Mouse (Mus musculus) liver, embryonic 16.5 days (tissue): ENCODE results near the gene Rbm10. TPM values are rescaled to one million over a fixed set of nuclear protein-coding genes. Genes with fewer than 3 reads are reported as not detected.
A peak's percentile ranks its signal among the peaks of the same experiment; 100 is the strongest.

Experiments
- ATAC-seq: fragments of 200-750 bp; cut with Nextera tagmentation; 2 replicates; pipeline ENCODE4 v1.8.0; 2017; ENCODE audit warnings: low read depth, mild to moderate bottlenecking, moderate number of reproducible peaks, moderate library complexity
- H3K27ac ChIP-seq: fragments of 300-500 bp; sonication (generic); 2 replicates; pipeline ENCODE4 v1.5.1; 2014; ENCODE audit warnings: mild to moderate bottlenecking, low read length
- H3K27me3 ChIP-seq: fragments of 300-500 bp; sonication (generic); 2 replicates; pipeline ENCODE4 v1.6.1; 2014; ENCODE audit warnings: low read depth, low read length, mixed read lengths; ENCODE audit not compliant: control insufficient read depth, insufficient read depth
- H3K36me3 ChIP-seq: fragments of 300-500 bp; sonication (generic); 2 replicates; pipeline ENCODE4 v1.6.1; 2014; ENCODE audit warnings: mild to moderate bottlenecking; ENCODE audit not compliant: control insufficient read depth, insufficient read depth
- H3K4me1 ChIP-seq: fragments of 300-500 bp; sonication (generic); 2 replicates; pipeline ENCODE4 v1.6.1; 2014; ENCODE audit warnings: low read depth, low read length, mixed read lengths; ENCODE audit not compliant: control insufficient read depth
- H3K4me2 ChIP-seq: fragments of 300-500 bp; sonication (generic); 2 replicates; pipeline ENCODE4 v1.6.1; 2014; ENCODE audit warnings: low read depth, low read length, mixed read lengths
- H3K4me3 ChIP-seq: fragments of 300-500 bp; sonication (generic); 2 replicates; pipeline ENCODE4 v1.5.1; 2014; ENCODE audit warnings: low read depth, mild to moderate bottlenecking, low read length
- H3K9ac ChIP-seq: fragments of 300-500 bp; sonication (generic); 2 replicates; pipeline ENCODE4 v1.6.1; 2014; ENCODE audit warnings: low read depth, low read length
- H3K9me3 ChIP-seq: fragments of 300-500 bp; sonication (generic); replicated peaks from 2 replicates; pipeline ENCODE4 v1.6.1; 2016; ENCODE audit warnings: low read length; ENCODE audit not compliant: control insufficient read depth
- WGBS: fragments of 180-500 bp; shearing (Covaris S2); extraction: QIAGEN DNeasy Blood & Tissue Kit; methylation state at CpG from one replicate; pipeline ENCODE4 v1.1.7; 2014; ENCODE audit not compliant: insufficient replicate concordance; 5-methylcytosine and 5-hydroxymethylcytosine counted together
- polyA plus RNA-seq: library from polyadenylated mRNA; unstranded; fragments of >200 nt; fragmentation: Nextera tagmentation; extraction: Ambion mirVana; gene quantifications from 2 replicates; pipeline ENCODE4 v1.2.1, GENCODE M21; 2015

The Rbm10 gene
- polyA plus RNA-seq, result 26.6 and 28.4 TPM in 2 replicates

DNA sequence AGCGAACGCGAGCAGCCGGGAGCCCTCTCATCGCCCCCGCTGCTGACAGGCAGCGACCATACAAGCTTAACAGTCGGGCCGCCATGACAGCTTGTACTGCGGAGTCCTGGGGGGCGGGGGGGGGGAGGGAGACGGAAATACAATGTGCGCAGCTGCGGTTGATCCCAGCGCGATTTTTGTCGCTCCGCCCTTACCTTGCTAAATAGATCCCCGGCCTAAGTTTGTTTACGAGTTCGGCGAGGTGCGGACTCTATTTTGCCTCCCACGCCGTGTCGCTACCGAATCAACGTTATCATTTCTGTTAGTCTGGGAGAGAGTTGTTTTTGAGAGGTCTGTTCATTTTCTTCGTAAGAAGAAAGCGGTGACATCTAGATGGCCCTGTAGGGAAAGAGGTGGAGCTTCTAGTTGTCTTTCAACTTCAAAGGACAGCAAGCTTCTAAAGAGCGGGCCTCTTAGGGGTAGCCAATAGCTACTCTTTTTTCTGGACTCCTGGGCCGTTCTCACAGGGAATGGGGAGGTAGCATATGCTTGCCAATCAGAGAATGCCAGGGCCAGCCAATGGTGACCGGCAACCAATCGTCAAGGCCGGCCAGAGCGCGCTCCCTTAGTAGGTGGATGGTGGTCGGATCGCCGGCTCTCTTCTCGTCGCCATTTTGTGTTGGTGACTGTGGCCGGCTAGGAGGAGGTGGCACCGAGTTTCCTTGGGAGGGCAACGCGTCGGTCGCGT lies at the start of gene Rbm10, which contains the start of gene Ndufb11:
Gene Rbm10, plus strand, starts transcription at position 328 of the 727 bp plus-strand sequence.
Gene Ndufb11, minus strand, starts transcription at position 444 of the 727 bp plus-strand sequence.
- ATAC-seq, result peak; percentile 98
- whole genome bisulfite sequencing, result 14% methylated on average over 39 of the region's 49 CpGs
- H3K27ac ChIP-seq, result peak within 1 kb of the TSS; percentile 95
- H3K9me3 ChIP-seq, result no peaks in the 10 kb centered on the region
- H3K4me3 ChIP-seq, result peak within 1 kb of the TSS; percentile 67
- H3K4me1 ChIP-seq, result peaks cover 3% of the 10 kb centered on the region
- H3K27me3 ChIP-seq, result no peaks in the 10 kb centered on the region
- peaks cover 11% of the 10 kb centered on the region for H3K36me3 ChIP-seq
- peak within 1 kb of the TSS; percentile 63 for H3K4me2 ChIP-seq
- H3K9ac ChIP-seq, result peak within 1 kb of the TSS; percentile 76

- no peaks in the 10 kb centered on the region for H3K27me3 ChIP-seq
- H3K36me3 ChIP-seq, result no peaks in the 10 kb centered on the region
- H3K9ac ChIP-seq, result no peak overlapping the region
- H3K4me1 ChIP-seq, result no peaks in the 10 kb centered on the region
- H3K4me3 ChIP-seq, result no peak overlapping the region
- 42% methylated on average over 2 of the region's 2 CpGs for WGBS
- H3K4me2 ChIP-seq, result no peak overlapping the region
- peak; percentile 13; the same call in 1 of the 2 replicates for ATAC-seq
- H3K9me3 ChIP-seq, result no peaks in the 10 kb centered on the region
- H3K27ac ChIP-seq, result no peak overlapping the region
Observed at GRCm38 (mm10) chrX:20571024-20571423, 46.3 kb upstream of the Rbm10 start.

- no peak for ATAC-seq
- Histone ChIP-seq H3K27me3 (no peaks in the 10 kb centered on the region), H3K36me3 (no peaks in the 10 kb centered on the region), H3K4me3 (no peak overlapping the region), H3K27ac (no peak overlapping the region), H3K4me2 (no peak overlapping the region), H3K9ac (no peak overlapping the region), H3K9me3 (no peaks in the 10 kb centered on the region), H3K4me1 (no peaks in the 10 kb centered on the region)
- WGBS, result 43% methylated on average over 9 of the region's 9 CpGs
Observed at GRCm38 (mm10) chrX:20572683-20573082, 44.6 kb upstream of the Rbm10 start.

- no peak overlapping the region for H3K4me3 ChIP-seq
- H3K9ac ChIP-seq, result no peak overlapping the region
- no peaks in the 10 kb centered on the region for H3K36me3 ChIP-seq
- ATAC-seq, result no peak
- WGBS, result 40% methylated on average over 4 of the region's 4 CpGs
- no peak overlapping the region for H3K4me2 ChIP-seq
- H3K4me1 ChIP-seq, result no peaks in the 10 kb centered on the region
- no peaks in the 10 kb centered on the region for H3K27me3 ChIP-seq
- no peaks in the 10 kb centered on the region for H3K9me3 ChIP-seq
- H3K27ac ChIP-seq, result no peak overlapping the region
Observed at GRCm38 (mm10) chrX:20573927-20574326, 43.4 kb upstream of the Rbm10 start.

- H3K4me1 ChIP-seq, result no peaks in the 10 kb centered on the region
- no peak overlapping the region for H3K27ac ChIP-seq
- H3K27me3 ChIP-seq, result no peaks in the 10 kb centered on the region
- H3K4me3 ChIP-seq, result no peak overlapping the region
- H3K36me3 ChIP-seq, result no peaks in the 10 kb centered on the region
- WGBS, result 13% methylated on average over 4 of the region's 4 CpGs
- ATAC-seq, result no peak
- no peak overlapping the region for H3K4me2 ChIP-seq
- H3K9me3 ChIP-seq, result no peaks in the 10 kb centered on the region
- H3K9ac ChIP-seq, result no peak overlapping the region
Observed at GRCm38 (mm10) chrX:20587968-20588367, 29.3 kb upstream of the Rbm10 start.

DNA sequence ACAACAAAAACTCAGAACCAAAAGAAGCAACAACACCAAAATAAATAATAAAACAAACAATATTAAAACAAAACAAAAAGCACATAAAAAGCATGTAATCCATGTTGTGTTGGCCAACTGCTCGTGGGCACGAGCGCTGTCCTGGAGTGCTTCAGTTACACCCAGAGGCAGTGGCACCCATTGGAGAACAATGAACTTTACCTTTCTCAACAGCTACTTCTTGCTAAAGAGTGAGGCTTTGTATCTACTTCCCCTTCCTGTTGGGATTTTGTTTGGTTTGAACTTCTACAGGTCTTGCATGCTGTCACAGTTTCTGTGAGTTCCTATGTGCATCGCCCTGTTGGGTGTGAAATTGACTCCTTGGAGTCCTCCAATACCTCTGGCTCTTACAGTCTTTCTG lies 8.8 kb upstream of the Rbm10 start:
- no peak overlapping the region for H3K9ac ChIP-seq
- no peaks in the 10 kb centered on the region for H3K4me1 ChIP-seq
- no peak overlapping the region for H3K4me3 ChIP-seq
- H3K27ac ChIP-seq, result no peak overlapping the region
- no peaks in the 10 kb centered on the region for H3K9me3 ChIP-seq
- 71% methylated on average over 4 of the region's 4 CpGs for WGBS
- no peak for ATAC-seq
- H3K27me3 ChIP-seq, result no peaks in the 10 kb centered on the region
- no peaks in the 10 kb centered on the region for H3K36me3 ChIP-seq
- no peak overlapping the region for H3K4me2 ChIP-seq

DNA sequence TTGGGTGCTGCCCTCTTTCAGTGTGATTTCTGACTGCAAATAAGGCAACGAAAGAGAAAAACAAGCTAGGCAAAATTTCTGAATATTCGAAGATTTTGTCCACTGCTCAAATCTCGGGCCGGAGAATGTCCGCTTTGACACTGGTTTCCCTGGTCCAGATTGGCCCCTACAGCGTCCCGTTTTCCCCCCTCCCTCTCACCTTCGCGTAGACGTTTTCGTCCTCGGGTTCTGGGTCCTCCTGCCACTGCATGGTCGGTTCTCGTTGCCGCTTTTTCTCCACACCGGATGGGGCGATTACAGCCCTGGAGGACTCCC lies 485 bp upstream of the Rbm10 start:
- H3K9me3 ChIP-seq, result no peaks in the 10 kb centered on the region
- no peaks in the 10 kb centered on the region for H3K27me3 ChIP-seq
- peak; percentile 6; the same call in 1 of the 2 replicates for ATAC-seq
- H3K4me3 ChIP-seq, result peak overlapping the region; percentile 67
- peaks cover 3% of the 10 kb centered on the region for H3K4me1 ChIP-seq
- H3K36me3 ChIP-seq, result peaks cover 11% of the 10 kb centered on the region
- peak overlapping the region; percentile 95 for H3K27ac ChIP-seq
- H3K4me2 ChIP-seq, result peak overlapping the region; percentile 60
- 21% methylated on average over 17 of the region's 17 CpGs for WGBS
- H3K9ac ChIP-seq, result peak overlapping the region; percentile 76

GRCm38 (mm10) chrX:20617903-20618399 lies 648 bp downstream of the Rbm10 start:
- Histone ChIP-seq H3K9ac (peak overlapping the region; percentile 69), H3K36me3 (peaks cover 12% of the 10 kb centered on the region), H3K4me3 (peak overlapping the region; percentile 67), H3K27ac (peak overlapping the region; percentile 78), H3K9me3 (no peaks in the 10 kb centered on the region), H3K4me2 (peak overlapping the region; percentile 63), H3K27me3 (no peaks in the 10 kb centered on the region), H3K4me1 (peaks cover 3% of the 10 kb centered on the region)
- peak; percentile 3 for ATAC-seq
- 20% methylated on average over 31 of the region's 31 CpGs for WGBS

DNA sequence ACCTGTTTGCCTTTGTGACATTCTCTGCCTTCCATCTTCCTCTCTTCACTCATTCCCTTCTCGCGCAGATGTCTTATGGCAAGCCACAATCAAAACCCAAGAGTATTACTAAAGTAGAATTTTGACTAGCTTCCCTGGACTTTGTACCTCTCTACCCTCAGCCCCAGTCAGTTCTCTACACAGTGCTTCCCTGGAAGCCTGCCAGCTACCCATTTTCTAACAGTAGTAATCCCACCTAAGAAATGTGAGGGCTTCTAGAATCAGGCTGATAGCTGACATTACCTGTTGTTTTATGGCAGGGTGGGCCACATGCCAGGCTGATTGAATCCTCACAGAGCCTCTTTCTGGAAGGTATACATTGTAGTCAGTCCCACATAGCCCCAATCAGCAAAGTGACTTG lies 20.8 kb downstream of the Rbm10 start:
- no peak overlapping the region for H3K4me2 ChIP-seq
- no peak for ATAC-seq
- no peak overlapping the region for H3K4me3 ChIP-seq
- WGBS, result 74% methylated on average over 2 of the region's 2 CpGs
- no peak overlapping the region for H3K27ac ChIP-seq
- no peaks in the 10 kb centered on the region for H3K27me3 ChIP-seq
- H3K4me1 ChIP-seq, result no peaks in the 10 kb centered on the region
- no peaks in the 10 kb centered on the region for H3K9me3 ChIP-seq
- H3K9ac ChIP-seq, result no peak overlapping the region
- peaks cover 9% of the 10 kb centered on the region for H3K36me3 ChIP-seq
